Mouse (Mus musculus): ENCODE measurements around the gene Cdh22.

DNA sequence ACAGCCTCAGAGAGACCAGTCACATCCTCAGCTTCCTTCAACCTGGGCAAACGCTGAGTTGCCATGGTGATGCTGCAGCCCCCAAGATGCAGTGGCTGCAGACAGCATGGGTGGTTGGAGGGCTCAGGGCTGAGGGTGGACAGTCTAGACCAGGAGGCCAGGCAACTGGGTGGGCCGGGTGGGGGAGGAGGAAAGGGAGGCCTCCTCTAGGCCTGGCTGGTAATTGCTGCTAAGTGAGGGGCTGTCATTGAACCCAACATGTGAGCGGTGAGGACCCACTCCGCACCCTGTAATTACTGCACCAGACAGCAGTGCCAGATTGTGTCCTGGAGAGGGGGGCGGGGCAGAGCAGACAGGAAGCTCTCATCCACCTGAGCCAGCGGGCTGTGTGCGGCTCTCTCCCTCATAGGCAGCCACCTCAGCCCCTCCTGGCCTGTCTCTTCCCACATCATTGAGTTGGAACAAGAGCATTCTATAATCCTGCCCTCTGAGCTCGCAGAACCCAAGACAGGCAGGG lies 40.5 kb upstream of the Cdh22 start:
- TF ChIP-seq CTCF (conservative IDR thresholded peaks at IDR 0.05; ENCODE audit: insufficient read depth, insufficient read length, low read depth, low read length) (no peak), POLR2A (IDR thresholded peaks at IDR 0.05; ENCODE audit: low read depth, low read length) (no peak)

Data from kidney, adult 2 months (tissue).